Mouse (Mus musculus) stomach, postnatal 0 days (tissue): ENCODE results near the gene Fa2h. TPM values are rescaled to one million over a fixed set of nuclear protein-coding genes. Genes with fewer than 3 reads are reported as not detected.

Experiments used
- ATAC-seq: fragments of 200-750 bp; cut with Nextera tagmentation; 2 replicates; pipeline ENCODE4 v1.8.0; 2017; ENCODE audit not compliant: low FRiP score, low TSS enrichment
- DNase-seq: peaks from one replicate; pipeline ENCODE4 v3.0.0-alpha.2; 2016; ENCODE audit warnings: low spot score
- H3K27ac ChIP-seq: fragments of 300-500 bp; sonication (generic); replicated peaks from 2 replicates; pipeline ENCODE4 v1.5.1; 2014; ENCODE audit warnings: mild to moderate bottlenecking, control low read depth
- H3K27me3 ChIP-seq: fragments of 300-500 bp; sonication (generic); 2 replicates; pipeline ENCODE4 v1.6.1; 2014; ENCODE audit warnings: low read length; ENCODE audit not compliant: control insufficient read depth, insufficient read depth
- H3K36me3 ChIP-seq: fragments of 300-500 bp; sonication (generic); 2 replicates; pipeline ENCODE4 v1.6.1; 2014; ENCODE audit warnings: low read length, mixed read lengths; ENCODE audit not compliant: control insufficient read depth, insufficient read depth
- H3K4me1 ChIP-seq: fragments of 300-500 bp; sonication (generic); replicated peaks from 2 replicates; pipeline ENCODE4 v1.6.1; 2014; ENCODE audit warnings: antibody characterized with exemption; ENCODE audit not compliant: control insufficient read depth, insufficient read depth
- H3K4me2 ChIP-seq: fragments of 300-500 bp; sonication (generic); replicated peaks from 2 replicates; pipeline ENCODE4 v1.6.1; 2014; ENCODE audit warnings: low read depth, mild to moderate bottlenecking, control low read depth, moderate library complexity
- H3K4me3 ChIP-seq: fragments of 300-500 bp; sonication (generic); 2 replicates; pipeline ENCODE4 v1.5.1; 2014; ENCODE audit warnings: low read depth, low read length, control low read depth
- H3K9ac ChIP-seq: fragments of 300-500 bp; sonication (generic); 2 replicates; pipeline ENCODE4 v1.6.1; 2014; ENCODE audit warnings: mild to moderate bottlenecking, low read length, control low read depth, mixed read lengths
- H3K9me3 ChIP-seq: fragments of 300-500 bp; sonication (generic); 2 replicates; pipeline ENCODE4 v1.6.1; 2016; ENCODE audit warnings: low read length; ENCODE audit not compliant: control insufficient read depth
- CTCF ChIP-seq: IDR thresholded peaks from 2 replicates; pipeline ENCODE4 v1.5.1; 2016; ENCODE audit warnings: antibody characterized with exemption, low read depth, mild to moderate bottlenecking, moderate library complexity
- EP300 ChIP-seq: optimal IDR thresholded peaks from 2 replicates; pipeline ENCODE3; 2016; ENCODE audit warnings: antibody characterized with exemption
- WGBS: fragments of 180-500 bp; shearing (Covaris S2); extraction: QIAGEN DNeasy Blood & Tissue Kit; methylation state at CpG from one replicate; pipeline ENCODE4 v1.1.7; 2014; 5-methylcytosine and 5-hydroxymethylcytosine counted together
- polyA plus RNA-seq: library from polyadenylated mRNA; unstranded; fragments of >200 nt; fragmentation: Nextera tagmentation; extraction: Ambion mirVana; gene quantifications from 2 replicates; pipeline ENCODE4 v1.2.1, GENCODE M21; 2015

Fa2h gene
- polyA plus RNA-seq, 1 experiment from 2014 or later: 24.7 TPM

GRCm38 (mm10) chr8:111357433-111357832 is 36.2 kb downstream of the Fa2h start:
- no peak overlapping the region for H3K4me3 ChIP-seq
- no peak overlapping the region for H3K9ac ChIP-seq
- no peak for DNase-seq
- ATAC-seq: no peak
- 83% methylated on average over 4 of the region's 4 CpGs for WGBS
- no peaks in the 10 kb centered on the region for H3K27me3 ChIP-seq
- H3K4me1 ChIP-seq: no peaks in the 10 kb centered on the region
- no peak overlapping the region for H3K4me2 ChIP-seq
- no peaks in the 10 kb centered on the region for H3K9me3 ChIP-seq
- no peaks in the 10 kb centered on the region for H3K36me3 ChIP-seq
- no peak overlapping the region for H3K27ac ChIP-seq
- TF ChIP-seq CTCF: no peak
- TF ChIP-seq EP300: no peak

- Histone ChIP-seq H3K4me1 (no peaks in the 10 kb centered on the region), H3K27me3 (no peaks in the 10 kb centered on the region), H3K36me3 (no peaks in the 10 kb centered on the region), H3K4me2 (no peak overlapping the region), H3K9me3 (no peaks in the 10 kb centered on the region), H3K27ac (no peak overlapping the region), H3K4me3 (no peak overlapping the region), H3K9ac (no peak overlapping the region)
- WGBS: 86% methylated on average over 9 of the region's 9 CpGs
- DNase-seq (no peak), ATAC-seq (no peak)
- no peak for TF ChIP-seq EP300
- no peak for TF ChIP-seq CTCF
Measured at GRCm38 (mm10) chr8:111353497-111353896, 40.1 kb downstream of the Fa2h start.

- 86% methylated on average over 5 of the region's 5 CpGs for WGBS
- H3K9me3 ChIP-seq: no peaks in the 10 kb centered on the region
- ATAC-seq: no peak
Measured at GRCm38 (mm10) chr8:111352289-111352688, 41.3 kb downstream of the Fa2h start.

GRCm38 (mm10) chr8:111350577-111350976 is 43.0 kb downstream of the Fa2h start:
- Histone ChIP-seq H3K4me3 (no peak overlapping the region), H3K4me1 (no peaks in the 10 kb centered on the region), H3K27me3 (no peaks in the 10 kb centered on the region), H3K9ac (no peak overlapping the region), H3K27ac (no peak overlapping the region), H3K4me2 (no peak overlapping the region), H3K9me3 (no peaks in the 10 kb centered on the region), H3K36me3 (no peaks in the 10 kb centered on the region)
- TF ChIP-seq EP300: no peak
- TF ChIP-seq CTCF: peak; percentile 41
- ATAC-seq (no peak), DNase-seq (no peak)
- 85% methylated on average over 6 of the region's 6 CpGs for WGBS

More at GRCm38 (mm10) chr8:111352289-111352688, 41.3 kb downstream of the Fa2h start:
- Histone ChIP-seq H3K27ac (no peak overlapping the region), H3K27me3 (no peaks in the 10 kb centered on the region), H3K36me3 (no peaks in the 10 kb centered on the region), H3K9ac (no peak overlapping the region), H3K4me3 (no peak overlapping the region), H3K4me2 (no peak overlapping the region), H3K4me1 (no peaks in the 10 kb centered on the region)
- no peak for TF ChIP-seq EP300
- no peak for TF ChIP-seq CTCF
- no peak for DNase-seq

GRCm38 (mm10) chr8:111343225-111343624 is 50.4 kb downstream of the Fa2h start:
- H3K4me3 ChIP-seq: no peak overlapping the region
- WGBS: 10% methylated on average over 5 of the region's 5 CpGs
- H3K9ac ChIP-seq: no peak overlapping the region
- no peaks in the 10 kb centered on the region for H3K36me3 ChIP-seq
- TF ChIP-seq EP300 (no peak), CTCF (peak; percentile 99)
- no peak overlapping the region for H3K27ac ChIP-seq
- H3K4me1 ChIP-seq: no peaks in the 10 kb centered on the region
- ATAC-seq (peak; percentile 82), DNase-seq (peak; percentile 89)
- H3K9me3 ChIP-seq: no peaks in the 10 kb centered on the region
- H3K4me2 ChIP-seq: no peak overlapping the region
- no peaks in the 10 kb centered on the region for H3K27me3 ChIP-seq

GRCm38 (mm10) chr8:111340186-111340585 is 53.4 kb downstream of the Fa2h start:
- 60% methylated on average over 3 of the region's 3 CpGs for WGBS
- Histone ChIP-seq H3K27ac (no peak overlapping the region), H3K4me3 (no peak overlapping the region), H3K4me1 (no peaks in the 10 kb centered on the region), H3K4me2 (no peak overlapping the region), H3K9ac (no peak overlapping the region), H3K36me3 (no peaks in the 10 kb centered on the region), H3K9me3 (no peaks in the 10 kb centered on the region), H3K27me3 (no peaks in the 10 kb centered on the region)
- DNase-seq (no peak), ATAC-seq (no peak)
- TF ChIP-seq EP300 (no peak), CTCF (no peak)
